Mouse (Mus musculus) kidney, adult 2 months (tissue): ENCODE data around the gene Ccdc142.

Source experiments
- CTCF ChIP-seq: fragments of 200-500 bp; conservative IDR thresholded peaks from 2 replicates; pipeline ENCODE4 v1.5.1; 2011; ENCODE audit warnings: low read depth, mild to moderate bottlenecking, control low read depth, low read length, moderate library complexity, mixed read lengths; ENCODE audit not compliant: insufficient read depth, insufficient read length
- POLR2A ChIP-seq: fragments of 200-500 bp; IDR thresholded peaks from one replicate; pipeline ENCODE4 v1.6.1; 2011; ENCODE audit warnings: low read depth, low read length, control low read depth

GRCm38 (mm10) chr6:83156259-83156684 lies 54.9 kb downstream of the Ccdc142 start, which contains the start of the genes Wdr54 and 1700003E16Rik:
- no peak for TF ChIP-seq CTCF
- no peak for TF ChIP-seq POLR2A
